Mouse (Mus musculus) testis, postnatal 10 days (tissue): ENCODE results near the gene Atf4.
A peak's percentile ranks its signal among the peaks of the same experiment; 100 is the strongest.

Experiments used
- DNase-seq: peaks from one replicate; pipeline ENCODE4 v3.0.0; 2021; ENCODE audit warnings: low spot score

Atf4 gene

DNA sequence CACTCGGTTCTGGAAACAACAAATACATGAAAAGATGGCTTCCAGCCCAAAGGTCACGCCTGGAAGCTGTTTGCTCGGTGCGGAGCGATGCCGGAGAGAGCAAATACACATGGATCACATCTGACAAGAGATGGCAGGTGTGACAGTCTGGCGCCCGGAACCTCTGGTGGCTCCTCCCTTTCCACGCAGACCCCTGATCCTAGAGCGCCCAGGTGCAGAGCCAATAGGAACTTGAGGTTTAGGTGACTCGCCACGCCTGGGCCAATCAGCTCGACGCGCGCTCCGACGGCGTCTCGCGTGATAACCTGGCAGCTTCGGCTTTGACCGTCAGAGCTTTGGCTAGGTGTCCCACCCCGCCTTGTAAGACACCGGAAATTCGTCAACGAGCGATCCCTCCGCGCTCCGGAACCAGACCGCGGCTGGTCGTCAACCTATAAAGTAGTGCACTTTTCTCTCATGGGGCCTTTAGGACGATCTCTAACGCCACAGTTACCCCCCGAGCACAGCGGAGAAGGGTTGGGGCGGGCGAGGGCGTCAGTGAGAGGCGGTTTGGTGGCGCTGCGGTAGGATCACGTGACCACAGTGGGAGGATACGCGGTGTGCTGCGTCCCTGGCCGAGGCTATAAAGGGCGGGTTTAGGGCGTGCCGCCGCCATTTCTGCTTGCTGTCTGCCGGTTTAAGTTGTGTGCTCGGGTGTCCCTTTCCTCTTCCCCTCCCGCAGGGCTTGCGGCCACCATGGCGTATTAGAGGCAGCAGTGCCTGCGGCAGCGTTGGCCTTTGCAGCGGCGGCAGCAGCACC is at the start of gene Atf4:
Atf4 (plus strand) TSS at position 338 of the 799 bp plus-strand sequence.
- peak; percentile 94 for DNase-seq

- no peak for DNase-seq
These were observed 48.9 kb upstream of the Atf4 start for GRCm38 (mm10) chr15:80206057-80206565.

DNA sequence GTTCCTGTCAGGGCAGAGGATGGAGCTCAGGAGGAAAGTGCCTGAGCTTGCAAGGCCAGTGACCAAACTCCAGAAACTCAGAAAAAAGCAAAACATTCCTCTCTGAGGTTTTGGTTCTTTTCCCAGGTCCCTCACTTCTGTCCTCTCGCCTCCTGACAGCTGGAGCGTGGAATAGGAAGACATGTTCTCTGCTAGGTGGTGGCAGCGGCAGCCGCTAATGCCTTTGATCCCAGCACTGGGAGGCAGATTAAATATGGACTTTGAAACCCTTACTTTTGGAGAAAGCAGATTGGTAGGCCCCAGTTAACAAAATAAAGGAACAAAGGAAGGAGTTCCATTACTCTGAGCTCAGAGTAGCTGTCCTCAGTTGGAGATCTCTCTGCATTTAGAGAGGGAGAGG is 46.5 kb upstream of the Atf4 start:
- DNase-seq = no peak

- no peak for DNase-seq
These were observed 41.3 kb upstream of the Atf4 start for GRCm38 (mm10) chr15:80213688-80214087.

GRCm38 (mm10) chr15:80215716-80216479 is 39.1 kb upstream of the Atf4 start:
- DNase-seq = peak; percentile 63

DNA sequence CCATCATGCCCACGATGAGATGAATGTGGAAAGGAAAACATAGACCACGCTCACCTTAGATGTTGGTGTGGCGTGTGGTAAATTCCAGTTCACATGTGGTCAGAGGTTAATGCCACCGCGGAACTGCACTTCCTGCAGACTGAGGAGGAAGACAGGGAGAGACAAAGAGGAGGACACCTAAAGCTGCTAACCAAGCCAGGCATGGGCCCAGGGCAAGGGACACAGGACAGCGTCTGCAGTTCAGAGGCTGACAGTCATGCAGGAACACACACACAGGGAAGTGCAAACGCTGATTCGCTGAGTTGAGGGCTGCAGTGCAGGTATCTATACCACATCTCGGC is 38.5 kb upstream of the Atf4 start:
- DNase-seq = no peak

DNA sequence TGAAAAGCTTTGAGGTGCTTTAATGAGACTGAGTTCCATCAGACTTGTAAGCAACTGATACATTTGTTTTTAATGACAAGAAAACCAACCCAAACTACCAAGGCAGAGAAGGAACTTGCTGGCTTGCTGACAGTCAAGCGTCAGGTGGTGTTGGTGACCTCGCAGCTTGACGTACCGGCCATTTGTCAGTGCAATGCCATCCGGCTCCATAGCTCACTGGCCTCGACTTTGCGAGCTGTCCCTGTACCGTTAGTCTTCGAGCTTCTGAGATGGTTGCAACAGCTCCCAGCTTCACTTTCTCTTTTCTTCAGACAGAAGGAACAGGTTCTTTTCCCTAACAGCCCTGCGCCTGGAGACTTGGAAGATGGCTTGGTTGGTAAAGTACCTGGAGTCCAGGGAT is 37.5 kb upstream of the Atf4 start:
- no peak for DNase-seq

GRCm38 (mm10) chr15:80219211-80219610 is 35.8 kb upstream of the Atf4 start:
- DNase-seq = no peak

DNA sequence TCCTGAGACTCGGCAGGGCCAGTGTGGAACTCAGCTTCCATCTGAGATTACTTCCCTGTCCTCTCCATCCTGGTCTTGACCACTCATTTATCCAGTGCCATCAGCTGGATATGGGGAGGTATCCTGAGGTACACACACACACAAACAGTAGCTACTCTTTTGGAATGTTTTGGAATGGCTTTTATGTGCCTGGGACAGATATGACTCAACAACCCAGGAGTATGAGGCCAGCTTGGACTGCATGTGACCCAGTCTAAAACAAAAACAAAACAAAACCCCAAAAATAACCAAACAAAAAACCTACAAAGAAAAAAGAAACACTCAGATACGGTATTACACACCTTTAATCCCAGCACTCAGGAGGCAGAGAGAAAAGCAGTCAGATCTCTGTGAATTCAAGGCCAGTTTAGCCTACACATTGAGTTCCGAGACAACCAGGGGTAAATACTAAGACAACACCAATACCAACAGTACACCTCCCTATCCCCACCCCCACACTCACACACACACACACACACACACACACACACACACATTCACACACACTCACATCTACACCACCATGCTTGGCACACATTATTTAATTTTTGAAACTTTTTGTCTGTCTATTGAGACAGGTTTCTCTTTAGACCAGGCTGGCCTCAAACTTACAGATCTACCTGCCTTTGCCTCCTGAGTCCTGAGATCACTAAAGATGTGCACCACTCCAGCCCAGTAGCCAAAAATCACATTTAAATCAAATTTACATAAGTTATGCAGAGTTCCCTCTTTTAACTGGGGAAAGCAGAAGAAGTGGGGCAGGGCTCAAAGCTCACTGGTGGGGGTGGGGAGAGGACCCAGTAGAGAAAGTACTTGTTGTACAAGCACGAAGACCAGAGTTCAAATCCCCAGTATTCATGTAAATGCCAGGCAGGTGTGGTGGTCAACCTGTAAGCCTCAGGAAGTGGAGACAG is 35.0 kb upstream of the Atf4 start:
- DNase-seq = no peak

DNA sequence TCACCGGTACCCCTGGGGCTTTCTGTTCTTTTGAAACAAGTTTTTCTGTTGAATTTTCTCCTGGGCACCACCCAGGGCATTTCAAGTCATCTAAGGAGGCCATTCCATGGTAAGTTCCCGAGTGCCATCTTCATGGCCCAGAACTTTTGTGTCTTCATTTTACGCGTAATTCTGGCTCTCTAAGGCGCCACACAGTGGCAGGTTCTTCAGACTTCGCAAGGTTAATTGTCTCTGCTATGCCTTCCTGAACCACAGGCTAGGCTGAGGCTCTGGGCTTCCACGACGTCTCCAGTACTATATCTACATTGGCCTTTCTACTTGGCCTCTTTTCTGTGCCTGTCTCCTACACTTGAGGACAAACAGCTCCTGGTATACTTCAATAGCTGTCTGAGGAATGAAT is 34.0 kb upstream of the Atf4 start:
- DNase-seq = no peak

DNA sequence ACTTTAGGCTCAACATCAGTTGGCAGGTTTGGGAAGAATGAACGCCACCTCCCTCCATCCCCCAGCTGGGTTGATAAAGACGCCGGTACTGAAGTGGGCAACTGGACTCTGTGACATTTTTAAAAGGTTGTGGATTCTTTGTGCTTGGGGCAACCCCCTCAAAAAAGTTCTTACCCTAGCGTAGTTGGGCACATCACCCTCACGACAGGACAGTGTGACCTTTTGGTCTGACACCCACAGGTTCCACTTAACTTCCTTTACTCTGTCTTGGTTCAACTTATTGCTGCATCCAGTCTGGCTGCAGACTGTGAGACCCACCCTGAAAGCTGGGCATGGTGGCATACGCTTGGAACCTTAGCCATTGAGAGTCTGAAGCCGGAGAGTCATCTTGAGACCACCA is 31.2 kb upstream of the Atf4 start:
- no peak for DNase-seq

DNA sequence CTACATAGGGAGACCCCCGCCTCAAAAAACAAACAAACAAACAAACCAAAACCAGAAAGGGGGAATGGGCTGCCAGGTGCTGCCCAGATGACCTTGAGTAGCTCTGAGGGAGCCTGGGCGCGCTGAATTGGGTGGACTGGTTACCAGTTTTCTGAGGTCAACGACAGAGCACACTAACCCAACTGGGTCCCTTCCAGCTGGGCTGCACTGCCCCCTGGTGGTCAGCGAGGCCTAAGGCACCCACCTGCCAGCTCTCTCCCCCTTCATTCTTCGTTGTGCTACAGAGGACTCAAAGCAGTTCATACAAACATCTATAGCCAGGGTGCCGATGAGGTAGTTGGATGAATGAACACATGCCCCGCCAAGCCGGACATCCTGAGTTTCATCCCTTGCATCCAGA is 29.8 kb upstream of the Atf4 start:
- DNase-seq = peak; percentile 95

GRCm38 (mm10) chr15:80225796-80226195 is 29.2 kb upstream of the Atf4 start:
- peak; percentile 76 for DNase-seq

GRCm38 (mm10) chr15:80228071-80228800 is 26.7 kb upstream of the Atf4 start:
- DNase-seq = no peak

GRCm38 (mm10) chr15:80232331-80232730 is 22.7 kb upstream of the Atf4 start:
- DNase-seq = no peak

DNA sequence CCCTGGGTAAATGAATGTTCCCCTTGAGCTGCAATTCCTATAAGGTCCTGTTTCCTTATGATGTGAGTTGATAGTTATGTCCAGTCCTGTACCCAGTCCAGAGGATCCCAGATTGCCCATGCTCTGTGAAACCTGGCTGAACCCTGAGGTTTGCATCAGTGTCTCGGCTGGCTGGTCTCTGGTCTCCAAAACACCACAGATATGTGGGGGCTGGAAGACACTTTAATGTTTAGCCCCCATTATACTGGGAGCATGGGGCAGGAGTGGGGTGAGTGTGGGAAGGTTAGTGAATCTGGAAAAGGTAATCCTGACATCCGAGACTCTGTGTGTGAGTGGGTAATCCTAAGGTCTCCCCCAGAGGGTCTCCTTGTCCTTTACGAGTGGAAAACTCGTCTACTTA is 21.9 kb upstream of the Atf4 start:
- DNase-seq = no peak

- DNase-seq = peak; percentile 99
These were observed 21.1 kb upstream of the Atf4 start, which contains the start of gene Mief1 for GRCm38 (mm10) chr15:80233733-80234509. Gene Mief1 (plus strand): TSS chr15:80234018.

GRCm38 (mm10) chr15:80235535-80235934 is 19.4 kb upstream of the Atf4 start, which contains the start of gene AC140267.1:
Gene AC140267.1 (plus strand): TSS chr15:80235835.
- DNase-seq = no peak

- no peak for DNase-seq
These were observed 6.8 kb upstream of the Atf4 start for GRCm38 (mm10) chr15:80248135-80248534.

GRCm38 (mm10) chr15:80248596-80248995 is 6.4 kb upstream of the Atf4 start:
- DNase-seq = no peak
